Mouse (Mus musculus): ENCODE data around the gene Eif4e2.

- TF ChIP-seq EP300 (optimal IDR thresholded peaks at IDR 0.05) (no peak), CTCF (IDR thresholded peaks at IDR 0.05; ENCODE audit: low read depth) (no peak)
Observed at GRCm38 (mm10) chr1:87283410-87283960, 69.8 kb downstream of the Eif4e2 start.

Measured in stomach, postnatal 0 days (tissue).